Mouse (Mus musculus): Measurements from ENCODE around the gene Ctnnbl1.
A peak's percentile ranks its signal among the peaks of the same experiment; 100 is the strongest.

Ctnnbl1 gene

DNA sequence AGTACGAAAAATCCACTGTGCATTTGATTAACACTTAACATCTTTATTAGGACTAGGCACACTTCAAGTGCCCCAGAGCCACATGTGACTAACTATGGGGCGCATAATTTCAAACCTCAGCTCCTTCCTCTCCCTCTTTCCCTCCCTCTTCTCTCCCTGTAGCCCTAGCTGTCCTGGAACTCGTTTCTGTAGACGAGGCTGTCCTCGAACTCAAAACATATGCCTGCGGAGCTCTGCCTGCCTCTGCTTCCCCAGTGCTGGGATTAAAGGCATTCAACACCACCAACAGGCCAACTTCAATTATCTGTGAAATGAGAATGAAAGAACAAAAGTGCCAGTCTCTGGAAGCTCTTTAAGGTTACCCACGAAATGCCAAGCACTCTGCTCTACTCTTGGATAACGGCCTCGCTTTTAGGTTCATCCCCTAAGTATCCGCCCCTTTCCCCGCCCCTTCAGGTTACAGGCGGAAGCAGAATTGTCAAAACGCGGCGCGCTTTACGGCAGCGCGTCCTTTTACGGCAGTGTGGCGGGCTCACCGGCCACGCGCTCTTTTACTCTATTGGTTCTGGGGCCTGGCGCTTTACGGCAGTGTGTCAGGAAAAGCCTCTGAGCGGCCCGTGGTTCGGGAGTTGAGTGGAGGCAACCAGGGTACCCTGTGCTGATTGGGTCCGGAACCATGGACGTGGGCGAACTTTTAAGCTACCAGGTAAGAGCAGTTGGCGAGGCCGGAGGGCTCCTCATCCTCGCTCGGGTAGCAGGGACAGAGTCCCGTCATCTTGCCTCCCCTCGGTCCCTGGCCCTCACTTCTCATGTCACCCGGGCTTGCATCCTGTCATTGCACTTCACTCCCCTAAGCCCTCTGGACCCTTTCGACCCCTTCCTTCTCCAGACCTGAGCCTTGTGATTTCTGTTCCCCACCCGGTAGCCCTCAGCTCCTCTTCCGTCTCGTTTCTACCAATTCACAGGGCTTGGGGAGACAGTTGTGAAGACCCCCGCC is at the start of gene Ctnnbl1:
Gene Ctnnbl1, plus strand, starts transcription at position 548 of the 997 bp plus-strand sequence.
- DNase-seq (ENCODE audit: low read depth) = peak; percentile 98

DNA sequence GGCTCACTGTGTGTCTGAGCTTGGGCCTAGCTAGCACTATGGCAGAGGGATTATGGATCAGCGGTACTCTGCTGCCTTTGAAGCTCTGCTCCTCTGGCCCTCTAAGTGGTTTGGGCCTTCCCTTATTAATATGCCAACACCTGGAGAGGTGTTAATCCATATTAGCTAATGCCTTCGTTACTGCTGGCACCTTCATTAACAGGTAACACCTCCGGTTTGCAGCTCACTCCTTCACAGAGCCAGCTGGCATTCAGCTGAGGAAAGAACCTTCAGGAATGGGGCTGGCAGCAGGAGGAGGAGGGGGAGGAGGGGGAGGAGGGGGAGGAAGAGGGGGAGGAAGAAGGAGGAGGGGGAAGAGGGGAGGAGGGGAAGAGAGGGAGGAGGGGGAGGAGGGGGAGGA is 49.7 kb upstream of the Ctnnbl1 start:
- DNase-seq (ENCODE audit: low read depth) = no peak

DNA sequence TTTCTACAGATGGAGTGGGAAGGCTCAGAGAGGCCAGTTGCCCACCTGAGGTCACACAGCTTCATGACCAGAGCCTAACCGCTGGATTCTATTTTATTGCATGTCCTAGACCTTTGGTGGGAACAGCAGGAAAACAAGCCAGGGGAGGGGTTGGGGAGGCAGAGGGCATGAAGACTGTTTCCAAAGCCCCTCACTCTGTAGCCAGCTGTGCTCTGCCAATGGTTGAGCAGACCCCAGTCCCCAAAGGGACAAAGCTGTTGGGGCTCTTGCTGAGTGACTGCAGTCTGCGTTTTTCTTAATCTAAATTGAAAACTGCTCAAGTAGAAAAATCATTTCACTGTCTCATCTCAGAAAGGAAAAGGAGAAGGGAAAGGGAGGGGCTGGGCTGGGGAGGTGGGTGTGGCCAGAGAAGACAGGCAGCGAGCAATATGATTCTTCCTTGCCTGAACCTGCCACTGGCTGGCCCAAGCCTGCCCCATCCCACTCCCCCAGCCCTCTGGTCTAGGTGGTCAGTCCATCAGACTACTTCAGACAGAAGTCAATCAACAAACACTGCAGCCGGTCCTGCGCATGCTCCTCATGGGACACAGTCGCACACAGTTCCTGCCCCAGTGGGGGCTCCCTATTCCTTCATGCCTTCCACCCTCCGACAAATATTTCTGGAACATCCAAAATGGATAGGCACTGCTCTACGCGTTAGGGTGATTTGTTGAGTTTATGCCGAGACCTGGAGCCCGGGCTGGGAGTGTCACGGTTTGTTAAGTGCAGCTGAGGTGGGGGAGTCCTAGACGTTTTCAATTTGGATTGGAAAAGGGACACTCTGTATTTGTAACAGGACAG is 45.7 kb upstream of the Ctnnbl1 start:
- DNase-seq (ENCODE audit: low read depth) = no peak

DNA sequence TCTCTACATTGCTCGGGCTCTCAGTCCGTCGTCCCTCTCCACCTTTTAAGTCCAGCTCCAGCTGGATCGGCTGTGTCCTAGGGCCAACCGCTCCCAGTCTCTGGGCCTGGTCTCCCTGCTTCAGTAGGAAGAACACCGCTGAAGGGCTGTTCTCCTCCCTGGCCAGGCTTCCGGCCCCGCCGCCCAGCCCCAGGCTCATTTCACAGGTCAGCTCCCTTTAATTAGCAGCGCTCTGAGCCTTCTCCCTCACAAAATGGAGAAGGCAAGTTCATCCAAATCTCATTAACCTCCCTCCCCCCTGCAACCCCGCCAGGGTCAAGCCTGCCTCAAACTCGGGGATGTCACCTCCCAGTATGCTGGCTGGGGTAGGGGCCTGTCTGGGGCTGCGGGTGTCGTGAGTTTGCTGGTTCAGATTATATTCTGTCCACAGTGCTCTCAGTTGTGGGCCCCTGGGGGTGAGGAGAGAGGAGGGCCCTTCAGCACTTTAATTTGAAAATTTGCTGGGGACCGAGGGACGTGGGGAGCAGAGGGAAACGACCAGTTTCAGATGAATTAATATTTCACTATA is 44.8 kb upstream of the Ctnnbl1 start:
- DNase-seq (ENCODE audit: low read depth) = no peak

DNA sequence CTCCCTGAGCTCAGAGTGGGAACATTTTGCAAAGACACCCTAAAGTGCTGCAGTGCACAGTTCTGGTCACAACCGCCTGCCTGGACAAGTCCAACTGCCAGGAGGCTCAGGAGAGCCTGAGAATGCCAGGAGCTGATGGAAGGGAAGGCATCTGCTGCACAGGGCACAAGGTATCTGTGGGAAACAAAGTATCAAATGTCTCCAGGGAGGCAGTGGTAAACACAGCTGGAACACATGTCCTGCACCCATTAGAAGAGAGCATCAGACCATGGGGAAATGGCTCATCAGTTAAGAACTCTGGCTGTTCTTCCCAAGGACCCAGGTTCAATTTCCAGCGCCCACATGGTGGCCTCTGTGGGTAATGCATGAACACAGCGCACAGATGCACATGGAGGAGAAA is 43.6 kb upstream of the Ctnnbl1 start:
- DNase-seq (ENCODE audit: low read depth) = no peak

GRCm38 (mm10) chr2:157696297-157696731 is 40.9 kb upstream of the Ctnnbl1 start:
- DNase-seq (ENCODE audit: low read depth) = peak; percentile 14

DNA sequence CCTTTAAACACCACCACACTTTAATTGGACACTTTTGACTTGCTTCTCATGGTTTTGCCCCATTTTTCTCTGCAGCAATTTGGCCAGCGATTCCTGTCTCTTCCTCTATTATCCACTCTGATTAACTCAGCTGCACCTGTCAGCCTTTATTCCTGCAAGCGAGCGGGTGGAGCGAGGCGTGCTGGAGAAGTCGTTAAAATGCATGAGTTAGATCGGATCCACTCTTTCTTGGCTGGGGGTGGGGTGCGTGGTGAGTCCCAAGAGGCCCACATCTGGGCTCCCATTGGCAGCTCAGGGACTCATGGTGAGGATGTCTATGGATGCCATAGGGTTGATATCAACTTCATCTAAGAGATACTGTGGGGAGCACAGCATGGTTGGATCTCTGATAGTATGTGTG is 34.0 kb upstream of the Ctnnbl1 start:
- no peak for DNase-seq (ENCODE audit: low read depth)

- DNase-seq (ENCODE audit: low read depth) = no peak
Observed at GRCm38 (mm10) chr2:157704991-157705776, 32.0 kb upstream of the Ctnnbl1 start.

DNA sequence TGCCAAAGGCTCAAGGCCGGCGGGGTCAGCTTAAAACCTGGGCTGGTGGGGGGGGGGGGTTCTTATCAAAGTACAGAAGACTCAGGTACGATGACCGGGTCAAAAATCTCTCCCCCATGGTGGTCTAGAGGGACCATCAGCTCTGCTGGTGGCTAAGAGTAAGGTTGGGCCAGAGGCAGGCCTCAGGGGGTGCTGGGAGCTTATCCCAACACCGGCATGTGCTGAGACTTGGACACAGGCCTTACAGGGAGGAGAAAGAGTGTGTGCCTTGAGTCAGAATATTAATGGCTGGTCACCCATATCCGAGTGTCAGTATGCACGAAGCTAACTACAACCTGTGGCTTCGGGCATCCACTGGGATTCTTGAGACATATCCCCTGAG is 31.4 kb upstream of the Ctnnbl1 start:
- DNase-seq (ENCODE audit: low read depth) = no peak

GRCm38 (mm10) chr2:157707191-157707923 is 29.8 kb upstream of the Ctnnbl1 start:
- DNase-seq (ENCODE audit: low read depth) = no peak

DNA sequence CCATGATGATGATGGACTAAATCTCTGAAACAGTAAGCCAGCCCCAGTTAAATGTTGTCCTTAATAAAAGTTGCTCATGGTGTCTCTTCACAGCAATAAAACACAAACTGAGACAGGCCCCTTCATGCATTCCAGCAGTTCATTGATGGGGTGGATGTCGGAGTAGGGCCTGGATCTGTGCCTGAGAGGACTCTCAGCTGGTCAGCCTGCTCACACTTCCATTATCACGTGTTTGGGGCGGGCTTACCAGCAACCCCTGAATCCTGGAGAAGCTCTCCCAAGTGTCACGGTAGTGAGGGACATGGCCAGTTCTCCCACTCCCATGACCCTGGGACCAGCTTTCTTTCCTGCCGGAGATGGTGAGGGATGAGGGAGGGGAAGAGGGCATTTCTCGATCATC is 24.5 kb upstream of the Ctnnbl1 start:
- DNase-seq (ENCODE audit: low read depth) = no peak

- DNase-seq (ENCODE audit: low read depth) = no peak
Observed at GRCm38 (mm10) chr2:157715586-157716191, 21.5 kb upstream of the Ctnnbl1 start.

- DNase-seq (ENCODE audit: low read depth) = no peak
Observed at GRCm38 (mm10) chr2:157718441-157718840, 18.8 kb upstream of the Ctnnbl1 start.

DNA sequence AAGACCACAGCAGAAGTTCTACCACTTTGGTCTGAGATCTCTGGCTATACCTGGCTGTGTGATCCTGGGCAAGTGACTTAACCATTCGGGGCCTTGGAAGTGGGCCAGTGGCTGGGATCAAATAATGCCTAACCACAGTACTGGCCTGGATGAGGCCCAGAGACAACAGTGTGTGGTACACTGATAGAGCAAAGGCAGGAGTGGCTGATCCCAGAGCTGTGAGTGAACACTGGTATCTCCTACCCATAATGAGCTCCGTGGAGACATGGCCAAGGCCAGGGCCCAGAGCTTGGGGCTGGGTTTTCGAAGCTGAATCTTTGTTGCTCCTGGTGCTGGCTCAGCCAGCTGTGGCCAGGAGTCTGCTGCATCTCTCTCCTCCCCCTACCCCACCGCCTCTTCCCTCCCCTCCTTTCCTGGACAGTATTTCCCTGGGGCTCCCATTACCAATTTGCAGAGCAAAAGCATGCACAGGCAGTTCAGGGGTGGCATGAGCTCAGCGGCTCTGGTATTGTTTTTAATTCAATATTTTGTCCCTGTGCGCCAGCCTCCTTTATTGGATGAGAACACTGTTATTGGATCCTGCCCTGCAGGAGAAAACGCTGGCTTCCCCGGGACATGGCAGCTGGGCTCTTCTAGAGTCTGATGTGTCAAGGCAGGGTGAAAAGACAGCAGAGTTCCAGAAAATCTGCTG is 13.2 kb upstream of the Ctnnbl1 start:
- no peak for DNase-seq (ENCODE audit: low read depth)

DNA sequence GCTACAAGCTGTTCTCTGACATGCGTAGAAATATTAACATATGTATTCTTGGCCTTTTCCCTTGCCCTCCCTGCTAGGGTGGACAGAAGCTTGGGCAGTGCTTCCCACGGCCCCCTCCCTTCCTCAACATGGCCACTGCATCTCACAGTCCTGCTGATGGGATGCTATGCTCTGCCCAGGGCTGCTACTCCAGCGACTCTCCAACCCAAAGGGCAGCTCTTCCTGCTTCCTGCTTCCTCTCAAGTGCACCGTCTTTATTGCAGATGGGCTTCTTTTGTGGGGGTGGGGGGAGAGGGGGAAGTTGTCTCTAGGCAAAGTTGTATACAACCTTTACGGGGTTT is 12.7 kb upstream of the Ctnnbl1 start:
- no peak for DNase-seq (ENCODE audit: low read depth)

GRCm38 (mm10) chr2:157744619-157745018 is 7.4 kb downstream of the Ctnnbl1 start:
- peak; percentile 76 for DNase-seq (ENCODE audit: low read depth)

GRCm38 (mm10) chr2:157745735-157746134 is 8.5 kb downstream of the Ctnnbl1 start:
- DNase-seq (ENCODE audit: low read depth) = peak; percentile 20

- DNase-seq (ENCODE audit: low read depth) = no peak
Observed at GRCm38 (mm10) chr2:157746558-157746957, 9.4 kb downstream of the Ctnnbl1 start.

DNA sequence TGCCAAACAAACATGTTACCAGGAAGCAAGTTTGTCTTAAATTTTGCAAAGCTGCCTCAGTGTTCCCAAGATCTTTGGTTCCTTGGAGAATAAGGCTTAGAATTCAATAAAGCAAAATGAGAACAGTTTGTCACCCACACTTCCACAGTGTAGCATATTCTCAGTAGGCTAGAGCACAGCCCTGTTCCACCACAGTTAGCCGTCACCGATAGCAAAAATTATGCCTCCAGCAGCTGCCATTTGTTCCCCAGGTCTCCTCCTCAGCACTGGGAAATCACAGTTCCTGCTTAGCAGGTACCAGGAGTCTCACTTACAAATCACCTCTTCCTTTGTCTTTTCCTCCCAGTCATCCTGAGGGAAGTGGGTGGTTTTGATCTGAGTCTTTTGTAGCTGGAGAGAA is 10.8 kb downstream of the Ctnnbl1 start:
- DNase-seq (ENCODE audit: low read depth) = no peak

DNA sequence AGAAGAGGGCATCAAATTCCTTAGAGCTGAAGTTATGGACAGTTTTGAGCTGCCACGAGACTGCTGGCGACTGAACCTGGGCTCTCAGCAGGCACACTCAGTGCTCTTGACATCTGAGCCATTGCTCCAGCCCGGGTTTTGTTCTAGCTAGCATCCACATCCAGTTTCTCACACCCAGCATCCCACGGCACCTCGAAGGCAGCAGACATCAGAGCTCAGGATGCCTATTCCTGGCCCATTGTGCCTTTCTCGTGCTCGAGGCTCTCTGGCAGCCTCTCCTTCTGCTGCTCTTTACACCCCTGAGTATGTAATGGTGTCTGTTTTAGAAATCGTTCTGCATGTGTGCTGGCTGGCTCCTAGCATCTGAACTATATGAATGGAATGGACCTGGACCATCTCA is 13.3 kb downstream of the Ctnnbl1 start:
- no peak for DNase-seq (ENCODE audit: low read depth)
